Mouse (Mus musculus): ENCODE data around the gene Dcst2. TPM values are rescaled to one million over a fixed set of nuclear protein-coding genes. Genes with fewer than 3 reads are reported as not detected.

Gene Dcst2
- polyA plus RNA-seq, 1 experiment from 2014 or later, result 0.34 TPM

DNA sequence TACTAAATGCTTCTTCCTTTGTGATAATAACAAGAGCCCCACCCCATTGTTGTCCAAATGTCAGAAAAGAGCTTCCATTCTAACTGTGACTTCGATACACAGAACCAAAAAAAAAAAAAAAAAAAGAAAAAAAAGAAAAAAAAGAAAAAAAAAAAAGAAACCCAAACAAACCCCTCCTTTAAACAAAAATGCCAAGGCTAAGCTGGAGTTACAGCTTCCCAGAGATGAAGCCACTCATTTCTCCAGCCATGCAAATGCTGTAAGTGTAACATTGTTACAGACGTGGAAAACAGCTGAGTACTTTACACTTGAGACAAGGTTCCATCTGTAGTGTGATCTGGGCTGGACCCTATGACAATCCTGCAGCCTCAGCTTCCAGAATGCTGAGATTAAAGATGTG is 55.4 kb downstream of the Dcst2 start:
- DNase-seq (ENCODE audit: low spot score), result no peak
- H3K27me3 ChIP-seq (ENCODE audit: insufficient read depth, poor library complexity, severe bottlenecking), result no peaks in the 10 kb centered on the region
- peaks cover 38% of the 10 kb centered on the region for H3K36me3 ChIP-seq
- 37% methylated on average over 2 of the region's 2 CpGs for WGBS
- peak overlapping the region; percentile 70 for H3K4me3 ChIP-seq
- H3K9me3 ChIP-seq, result no peaks in the 10 kb centered on the region
- peak overlapping the region; percentile 96 for H3K27ac ChIP-seq
- peaks cover 42% of the 10 kb centered on the region for H3K4me1 ChIP-seq (replicated peaks)

DNA sequence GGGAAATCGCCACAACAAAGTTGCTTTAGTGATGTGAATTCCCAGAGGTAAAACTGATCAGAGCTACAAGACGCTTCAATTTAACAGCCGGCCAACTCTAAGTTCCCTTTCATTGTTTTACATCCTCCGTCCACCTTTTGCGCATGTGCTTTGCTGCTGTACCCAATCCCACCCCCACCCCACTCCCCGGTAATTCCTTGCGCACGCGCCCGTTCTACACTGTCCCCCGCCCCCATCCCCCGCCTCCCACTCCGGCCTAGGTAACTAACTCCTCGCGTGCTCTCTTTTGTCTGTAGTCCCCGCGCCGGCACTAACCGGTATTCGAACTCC is 56.0 kb downstream of the Dcst2 start:
- WGBS, result 0% methylated on average over 20 of the region's 20 CpGs
- Histone ChIP-seq H3K4me3 (peak overlapping the region; percentile 70), H3K9me3 (no peaks in the 10 kb centered on the region), H3K36me3 (peaks cover 37% of the 10 kb centered on the region), H3K27me3 (ENCODE audit: insufficient read depth, poor library complexity, severe bottlenecking) (no peaks in the 10 kb centered on the region), H3K27ac (peak overlapping the region; percentile 96), H3K4me1 (replicated peaks) (peaks cover 47% of the 10 kb centered on the region)
- no peak for DNase-seq (ENCODE audit: low spot score)

DNA sequence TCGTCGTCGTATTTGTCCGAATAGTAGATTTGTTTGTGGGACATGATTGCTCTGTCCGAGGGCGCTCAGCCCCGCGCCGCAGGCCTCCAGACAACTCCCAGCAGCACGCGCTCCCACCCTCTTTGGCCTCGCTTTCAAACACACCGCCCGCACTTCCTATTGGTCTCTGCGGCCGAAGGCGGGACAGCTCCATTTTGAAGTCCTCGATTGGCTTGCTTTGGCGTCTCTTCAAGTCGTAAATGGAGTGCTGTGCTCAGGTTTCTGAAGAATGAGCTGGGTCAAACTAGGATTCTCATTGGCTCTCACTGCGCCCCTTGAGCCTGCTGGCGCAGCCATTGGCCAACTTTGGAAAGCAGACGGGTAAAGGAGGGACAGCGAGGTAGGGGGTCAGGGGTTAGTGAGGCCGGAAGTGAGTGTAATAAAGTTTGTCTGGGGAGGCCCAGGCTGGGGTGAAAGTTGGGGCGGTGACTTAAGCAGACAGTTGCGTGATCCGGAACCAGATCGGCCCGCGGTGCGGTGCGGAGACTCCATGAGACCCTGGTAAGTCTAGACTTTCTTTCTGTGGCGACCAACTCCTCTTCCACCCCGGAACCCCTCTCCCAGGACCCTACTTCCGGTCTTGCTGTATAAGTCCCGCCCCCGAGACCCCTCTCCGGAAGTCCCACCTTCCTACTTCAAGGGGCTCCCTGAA is 56.5 kb downstream of the Dcst2 start, which contains the start of the genes Cks1b and Shc1:
TSS of gene Cks1b (minus strand) at position 214 of the 691 bp plus-strand sequence.
TSS of gene Shc1 (plus strand) at position 274 of the 691 bp plus-strand sequence.
- WGBS, result under 1% methylated on average over 39 of the region's 39 CpGs
- Histone ChIP-seq H3K36me3 (peaks cover 36% of the 10 kb centered on the region), H3K27me3 (ENCODE audit: insufficient read depth, poor library complexity, severe bottlenecking) (no peaks in the 10 kb centered on the region), H3K4me3 (peak within 1 kb of the TSS; percentile 70), H3K27ac (peak within 1 kb of the TSS; percentile 96), H3K9me3 (no peaks in the 10 kb centered on the region), H3K4me1 (replicated peaks) (peaks cover 51% of the 10 kb centered on the region)
- DNase-seq (ENCODE audit: low spot score), result peak; percentile 98

DNA sequence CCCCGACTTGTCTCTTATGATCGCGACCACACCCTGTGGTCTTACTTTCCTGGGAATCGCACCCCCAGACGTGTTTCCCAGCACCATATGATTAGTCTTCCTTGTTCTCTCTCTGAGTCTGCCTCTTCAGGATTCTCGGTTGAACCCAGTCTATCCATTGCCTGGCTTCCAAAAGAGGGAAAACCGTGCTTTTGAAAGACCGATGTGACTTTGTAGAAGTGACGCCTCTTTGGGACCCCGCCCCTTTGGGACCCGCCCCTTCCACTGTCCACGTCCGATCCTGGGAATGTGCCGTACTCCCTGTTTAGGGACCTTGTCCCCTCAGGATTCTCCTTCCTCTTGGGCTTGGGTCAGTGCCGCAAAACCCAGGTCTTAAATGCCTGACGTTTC is 57.1 kb downstream of the Dcst2 start:
- Histone ChIP-seq H3K27me3 (ENCODE audit: insufficient read depth, poor library complexity, severe bottlenecking) (no peaks in the 10 kb centered on the region), H3K4me1 (replicated peaks) (peaks cover 55% of the 10 kb centered on the region), H3K4me3 (peak overlapping the region; percentile 70), H3K27ac (peak overlapping the region; percentile 96), H3K9me3 (no peaks in the 10 kb centered on the region), H3K36me3 (peaks cover 37% of the 10 kb centered on the region)
- peak; percentile 83 for DNase-seq (ENCODE audit: low spot score)
- WGBS, result under 1% methylated on average over 16 of the region's 16 CpGs

DNA sequence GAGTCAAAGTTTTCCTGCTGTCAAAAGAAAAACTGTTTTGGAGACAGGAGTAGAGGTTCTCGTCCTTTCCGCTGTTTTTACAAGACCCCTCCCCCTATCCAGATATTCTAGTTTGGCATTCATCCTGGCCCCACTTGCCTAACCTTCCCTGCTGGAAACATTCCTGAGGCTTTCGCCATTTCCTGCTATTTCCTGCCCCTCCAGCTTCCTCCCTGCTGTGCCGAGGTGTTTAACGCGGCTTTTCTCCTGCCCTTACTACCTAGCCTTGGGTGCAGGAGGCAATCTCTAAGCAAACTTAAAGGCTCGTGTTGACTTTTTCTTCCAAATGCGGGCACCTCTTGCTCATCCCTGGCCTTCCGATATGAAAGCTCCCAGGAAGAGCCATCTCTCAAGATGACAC is 57.8 kb downstream of the Dcst2 start:
- peaks cover 55% of the 10 kb centered on the region for H3K4me1 ChIP-seq (replicated peaks)
- H3K27ac ChIP-seq, result peak overlapping the region; percentile 96
- peak; percentile 51 for DNase-seq (ENCODE audit: low spot score)
- H3K4me3 ChIP-seq, result peak overlapping the region; percentile 70
- peaks cover 37% of the 10 kb centered on the region for H3K36me3 ChIP-seq
- no peaks in the 10 kb centered on the region for H3K27me3 ChIP-seq (ENCODE audit: insufficient read depth, poor library complexity, severe bottlenecking)
- 3% methylated on average over 9 of the region's 9 CpGs for WGBS
- H3K9me3 ChIP-seq, result no peaks in the 10 kb centered on the region

DNA sequence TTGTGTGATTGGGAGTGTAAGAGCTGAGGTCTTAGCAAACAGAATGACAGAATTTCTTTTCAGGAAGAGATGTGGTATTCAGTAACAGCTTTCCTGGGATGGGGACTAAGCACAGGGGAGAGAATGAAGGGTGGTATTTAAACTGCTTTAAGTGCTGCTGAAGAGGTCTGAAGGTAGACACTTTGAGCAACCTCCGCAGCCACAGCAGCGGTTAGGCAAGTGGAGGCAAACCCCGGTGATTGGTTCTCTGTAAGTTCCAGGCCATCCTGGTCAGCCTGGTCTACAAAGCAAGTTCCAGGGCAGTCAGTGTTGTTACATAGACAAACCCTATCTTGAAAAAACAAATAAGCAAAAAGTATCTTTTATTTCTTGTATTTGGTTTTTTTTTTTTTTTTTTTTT is 58.2 kb downstream of the Dcst2 start:
- DNase-seq (ENCODE audit: low spot score), result no peak
- peaks cover 37% of the 10 kb centered on the region for H3K36me3 ChIP-seq
- H3K27ac ChIP-seq, result peak overlapping the region; percentile 96
- H3K4me1 ChIP-seq (replicated peaks), result peaks cover 55% of the 10 kb centered on the region
- 35% methylated on average over 3 of the region's 3 CpGs for WGBS
- no peaks in the 10 kb centered on the region for H3K27me3 ChIP-seq (ENCODE audit: insufficient read depth, poor library complexity, severe bottlenecking)
- H3K4me3 ChIP-seq, result peak overlapping the region; percentile 70
- H3K9me3 ChIP-seq, result no peaks in the 10 kb centered on the region

DNA sequence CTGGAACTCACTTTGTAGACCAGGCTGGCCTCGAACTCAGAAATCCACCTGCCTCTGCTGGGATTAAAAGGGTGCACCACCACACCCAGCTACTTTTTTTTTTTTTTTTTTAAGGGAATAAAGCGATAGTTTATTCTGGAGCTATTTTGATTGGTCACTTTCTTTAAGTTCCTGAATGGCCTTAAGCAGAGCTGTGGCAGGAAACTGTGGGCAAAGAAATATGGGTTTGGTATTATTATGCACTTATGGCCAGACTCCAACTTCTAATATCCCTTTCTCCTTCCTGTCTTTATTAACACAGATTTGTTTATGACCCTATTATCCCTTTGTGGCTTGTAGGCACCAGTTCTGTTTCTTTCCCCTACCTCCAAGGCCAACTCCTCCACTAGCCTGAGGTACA is 58.6 kb downstream of the Dcst2 start:
- H3K9me3 ChIP-seq, result no peaks in the 10 kb centered on the region
- H3K4me3 ChIP-seq, result peak overlapping the region; percentile 54
- peak overlapping the region; percentile 86 for H3K27ac ChIP-seq
- H3K4me1 ChIP-seq (replicated peaks), result peaks cover 55% of the 10 kb centered on the region
- no peak for DNase-seq (ENCODE audit: low spot score)
- H3K36me3 ChIP-seq, result peaks cover 37% of the 10 kb centered on the region
- 69% methylated on average over 2 of the region's 2 CpGs for WGBS
- no peaks in the 10 kb centered on the region for H3K27me3 ChIP-seq (ENCODE audit: insufficient read depth, poor library complexity, severe bottlenecking)

DNA sequence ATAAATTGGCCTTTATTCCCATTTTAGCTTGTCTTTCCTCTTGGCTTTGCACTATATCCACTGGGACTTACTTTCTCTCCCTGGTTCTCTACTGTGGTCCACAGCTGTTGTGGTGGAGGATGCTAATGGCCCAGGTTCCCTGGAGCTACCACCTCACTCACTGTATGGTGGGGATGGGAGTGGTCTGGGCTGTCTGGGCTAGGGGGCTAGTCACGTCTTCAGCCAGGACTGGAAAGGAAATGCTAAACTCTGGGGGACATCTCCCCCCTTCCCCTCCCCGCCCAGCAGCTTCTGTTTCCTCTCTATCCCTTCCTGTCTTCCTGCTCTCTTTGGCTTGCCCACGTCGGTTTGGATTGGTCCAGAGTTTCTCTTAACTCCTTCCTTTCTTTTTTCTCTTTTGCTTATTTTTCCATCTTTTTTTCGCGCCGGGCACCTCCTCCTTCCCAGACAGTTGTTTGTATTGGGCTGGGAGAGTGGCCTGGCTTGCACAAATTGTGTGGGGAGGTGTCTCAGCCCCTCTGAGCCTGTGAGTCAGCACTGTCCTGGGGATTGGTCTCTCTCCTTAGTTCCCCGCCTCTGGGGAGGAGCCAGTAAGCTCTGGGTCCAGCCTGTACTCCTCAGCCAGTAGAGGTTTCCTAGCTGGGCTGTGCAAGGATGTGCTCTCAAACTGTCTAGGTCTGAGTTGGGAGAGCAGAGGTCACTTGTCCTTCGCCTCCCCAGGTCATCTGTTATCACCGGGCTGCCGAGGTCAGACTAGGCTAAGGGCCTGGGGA is 59.4 kb downstream of the Dcst2 start:
- Histone ChIP-seq H3K4me1 (replicated peaks) (peaks cover 53% of the 10 kb centered on the region), H3K27me3 (ENCODE audit: insufficient read depth, poor library complexity, severe bottlenecking) (no peaks in the 10 kb centered on the region), H3K36me3 (peaks cover 37% of the 10 kb centered on the region), H3K27ac (peak overlapping the region; percentile 86), H3K4me3 (peak overlapping the region; percentile 54), H3K9me3 (no peaks in the 10 kb centered on the region)
- WGBS, result 2% methylated on average over 11 of the region's 11 CpGs
- DNase-seq (ENCODE audit: low spot score), result peak; percentile 77

DNA sequence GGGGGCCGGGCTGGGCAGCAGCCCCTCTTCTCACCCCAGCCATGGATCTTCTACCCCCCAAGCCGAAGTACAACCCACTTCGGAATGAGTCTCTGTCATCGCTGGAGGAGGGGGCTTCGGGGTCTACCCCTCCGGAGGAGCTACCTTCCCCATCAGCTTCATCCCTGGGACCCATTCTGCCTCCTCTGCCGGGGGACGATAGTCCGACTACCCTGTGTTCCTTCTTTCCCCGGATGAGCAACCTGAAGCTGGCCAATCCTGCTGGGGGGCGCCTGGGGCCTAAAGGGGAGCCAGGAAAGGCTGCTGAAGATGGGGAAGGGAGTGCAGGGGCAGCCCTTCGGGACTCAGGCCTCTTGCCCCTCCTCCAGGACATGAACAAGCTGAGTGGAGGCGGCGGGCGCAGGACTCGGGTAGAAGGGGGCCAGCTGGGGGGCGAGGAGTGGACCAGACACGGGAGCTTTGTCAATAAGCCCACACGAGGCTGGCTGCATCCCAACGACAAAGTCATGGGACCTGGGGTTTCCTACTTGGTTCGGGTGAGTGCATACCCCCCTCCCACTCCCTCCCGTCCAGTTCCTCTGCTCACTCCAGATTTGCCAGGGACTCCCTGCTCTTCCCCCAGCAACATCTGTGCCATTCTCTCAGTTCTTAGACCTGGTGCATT is 60.2 kb downstream of the Dcst2 start:
- no peaks in the 10 kb centered on the region for H3K9me3 ChIP-seq
- H3K4me1 ChIP-seq (replicated peaks), result peaks cover 46% of the 10 kb centered on the region
- peaks cover 41% of the 10 kb centered on the region for H3K36me3 ChIP-seq
- H3K27ac ChIP-seq, result peak overlapping the region; percentile 86
- peak overlapping the region; percentile 54 for H3K4me3 ChIP-seq
- peak; percentile 21 for DNase-seq (ENCODE audit: low spot score)
- no peaks in the 10 kb centered on the region for H3K27me3 ChIP-seq (ENCODE audit: insufficient read depth, poor library complexity, severe bottlenecking)
- 4% methylated on average over 22 of the region's 22 CpGs for WGBS

DNA sequence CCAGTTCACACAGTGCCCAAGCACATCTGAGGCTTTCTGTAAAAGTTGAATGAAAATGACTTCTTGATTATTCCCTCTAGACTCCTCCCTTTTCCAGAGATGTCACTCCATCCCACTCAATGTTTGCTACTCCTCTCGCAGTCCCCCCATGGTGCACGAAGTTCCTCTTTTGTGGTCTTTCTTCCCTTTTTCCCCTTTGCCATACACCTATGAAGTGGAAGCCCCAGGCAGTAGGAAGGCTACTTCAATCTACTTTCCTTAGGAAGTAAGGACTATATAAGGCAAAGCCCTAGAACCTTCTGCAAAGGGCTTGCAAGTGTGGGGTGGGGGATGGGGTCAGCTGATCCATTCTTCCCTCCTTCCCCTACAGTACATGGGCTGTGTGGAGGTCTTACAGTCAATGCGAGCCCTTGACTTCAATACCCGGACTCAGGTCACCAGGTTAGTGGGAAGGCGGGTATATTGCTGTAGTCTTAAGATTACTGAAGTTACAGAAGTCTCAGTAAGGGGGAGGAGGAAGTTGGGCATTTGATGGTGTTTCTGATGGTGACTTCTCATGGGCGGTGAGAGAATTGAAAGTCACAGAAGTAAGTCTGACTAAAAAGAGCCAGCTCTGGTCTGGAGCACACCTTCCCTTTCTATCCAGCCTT is 60.9 kb downstream of the Dcst2 start:
- H3K27ac ChIP-seq, result peak overlapping the region; percentile 86

DNA sequence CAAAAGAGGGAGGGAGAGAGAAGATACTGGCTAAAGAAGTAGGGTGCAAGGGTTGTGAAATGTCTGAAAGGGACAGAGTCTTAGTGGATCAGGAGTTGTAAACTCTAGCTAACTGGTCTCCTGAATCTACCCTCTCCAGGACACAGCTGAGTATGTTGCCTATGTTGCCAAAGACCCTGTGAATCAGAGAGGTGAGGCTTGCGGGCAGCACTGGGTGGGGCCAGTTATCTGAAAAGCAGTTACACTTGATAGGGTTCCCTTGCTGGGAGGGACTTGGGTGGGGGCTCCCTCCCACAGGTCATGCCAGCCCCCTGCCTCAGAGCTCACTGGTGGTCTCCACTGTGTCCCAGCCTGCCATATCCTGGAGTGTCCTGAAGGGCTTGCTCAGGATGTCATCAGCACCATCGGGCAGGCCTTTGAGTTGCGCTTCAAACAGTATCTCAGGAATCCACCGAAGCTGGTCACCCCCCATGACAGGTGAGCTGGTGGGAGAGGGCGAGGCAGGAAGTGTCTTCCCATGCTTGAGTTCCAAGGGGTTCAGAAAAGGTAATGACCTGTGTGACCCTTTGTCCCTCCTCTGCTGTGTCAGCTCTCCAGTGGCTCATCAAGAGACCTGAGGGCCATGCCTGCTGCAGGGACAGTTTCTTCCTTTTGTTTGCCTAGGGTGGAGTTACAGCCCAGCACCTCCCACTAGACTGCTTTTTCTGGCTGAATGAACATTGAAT is 62.8 kb downstream of the Dcst2 start:
- H3K4me3 ChIP-seq, result no peak overlapping the region
- H3K36me3 ChIP-seq, result peaks cover 57% of the 10 kb centered on the region
- 88% methylated on average over 5 of the region's 5 CpGs for WGBS
- H3K4me1 ChIP-seq (replicated peaks), result peaks cover 40% of the 10 kb centered on the region
- no peak for DNase-seq (ENCODE audit: low spot score)
- H3K27ac ChIP-seq, result no peak overlapping the region
- no peaks in the 10 kb centered on the region for H3K27me3 ChIP-seq (ENCODE audit: insufficient read depth, poor library complexity, severe bottlenecking)
- H3K9me3 ChIP-seq, result no peaks in the 10 kb centered on the region

More for the DNA sequence above, 60.9 kb downstream of the Dcst2 start:
- 71% methylated on average over 6 of the region's 6 CpGs for WGBS
- peaks cover 48% of the 10 kb centered on the region for H3K36me3 ChIP-seq
- no peaks in the 10 kb centered on the region for H3K9me3 ChIP-seq
- H3K4me1 ChIP-seq (replicated peaks), result peaks cover 46% of the 10 kb centered on the region
- peak overlapping the region; percentile 54 for H3K4me3 ChIP-seq
- no peaks in the 10 kb centered on the region for H3K27me3 ChIP-seq (ENCODE audit: insufficient read depth, poor library complexity, severe bottlenecking)
- no peak for DNase-seq (ENCODE audit: low spot score)

DNA sequence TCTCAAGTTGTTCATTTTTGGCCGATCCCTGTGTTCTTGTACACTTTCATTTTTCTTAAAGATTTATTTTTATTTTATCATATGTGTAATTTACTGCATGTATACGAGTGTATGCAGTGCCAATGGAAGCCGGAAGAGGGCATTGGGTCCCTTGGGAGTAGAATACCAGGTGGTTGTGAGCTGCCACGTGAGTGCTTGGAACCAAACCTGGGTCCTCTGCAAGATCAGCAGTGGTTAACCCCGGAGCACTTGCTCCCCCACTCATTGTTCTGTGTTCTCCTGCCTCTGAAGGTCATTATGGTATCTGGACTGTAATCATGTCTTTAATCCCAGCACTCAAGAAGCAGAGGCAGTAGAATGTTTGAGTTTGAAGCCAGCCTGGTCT is 63.4 kb downstream of the Dcst2 start:
- no peak overlapping the region; the same call in 1 of the 2 replicates for H3K4me3 ChIP-seq
- no peaks in the 10 kb centered on the region for H3K27me3 ChIP-seq (ENCODE audit: insufficient read depth, poor library complexity, severe bottlenecking)
- no peak for DNase-seq (ENCODE audit: low spot score)
- H3K27ac ChIP-seq, result no peak overlapping the region
- peaks cover 40% of the 10 kb centered on the region for H3K4me1 ChIP-seq (replicated peaks)
- H3K9me3 ChIP-seq, result no peaks in the 10 kb centered on the region
- WGBS, result 87% methylated on average over 5 of the region's 5 CpGs
- H3K36me3 ChIP-seq, result peaks cover 57% of the 10 kb centered on the region
